Mouse (Mus musculus) telencephalon, adult 2 months (tissue): ENCODE measurements around the gene Prpf3.
"Not testable (repeated sequence)": the region's sequence is repeated elsewhere in the genome, so short reads cannot be mapped to it uniquely, and the experiment has no call there.

ENCODE experiments used
- DNase-seq: peaks from one replicate; pipeline ENCODE4 v3.0.0-alpha.2; 2011; ENCODE audit warnings: low read depth, low spot score

Prpf3 gene

GRCm38 (mm10) chr3:95820046-95821010 lies 35.4 kb downstream of the Prpf3 start:
- DNase-seq: no peak

- peak; percentile 98 for DNase-seq
Measured at GRCm38 (mm10) chr3:95819351-95819985, 36.2 kb downstream of the Prpf3 start.

- peak; percentile 70 for DNase-seq
Measured at GRCm38 (mm10) chr3:95818571-95819288, 37.0 kb downstream of the Prpf3 start, which contains the start of gene Rprd2. Gene Rprd2 (minus strand): TSS chr3:95818863.

- peak; percentile 22 for DNase-seq
Measured at GRCm38 (mm10) chr3:95818026-95818511, 37.6 kb downstream of the Prpf3 start.

DNA sequence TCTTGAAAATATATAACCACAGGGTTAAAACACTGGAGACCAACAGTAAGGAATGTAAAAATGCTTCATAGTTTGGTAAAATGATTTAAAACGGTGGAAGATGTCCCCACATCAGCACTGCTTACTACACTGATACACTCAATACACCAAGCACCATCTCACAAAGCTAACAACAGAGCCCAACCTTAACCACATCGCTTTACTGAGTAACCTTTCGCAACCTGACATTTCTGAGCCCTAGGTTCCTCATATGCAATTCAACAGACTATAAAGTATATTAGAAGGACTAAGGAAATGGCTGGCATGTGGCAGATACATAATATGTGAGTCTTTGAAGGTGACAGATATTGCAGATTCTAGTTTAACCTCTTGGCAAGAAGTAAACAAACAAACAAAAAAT lies 39.0 kb downstream of the Prpf3 start:
- no peak for DNase-seq

- no peak for DNase-seq
Measured at GRCm38 (mm10) chr3:95808384-95808783, 47.3 kb downstream of the Prpf3 start.

- not testable (repeated sequence) for DNase-seq
Measured at GRCm38 (mm10) chr3:95807630-95808029, 48.1 kb downstream of the Prpf3 start.

GRCm38 (mm10) chr3:95806677-95807076 lies 49.0 kb downstream of the Prpf3 start:
- DNase-seq: no peak

DNA sequence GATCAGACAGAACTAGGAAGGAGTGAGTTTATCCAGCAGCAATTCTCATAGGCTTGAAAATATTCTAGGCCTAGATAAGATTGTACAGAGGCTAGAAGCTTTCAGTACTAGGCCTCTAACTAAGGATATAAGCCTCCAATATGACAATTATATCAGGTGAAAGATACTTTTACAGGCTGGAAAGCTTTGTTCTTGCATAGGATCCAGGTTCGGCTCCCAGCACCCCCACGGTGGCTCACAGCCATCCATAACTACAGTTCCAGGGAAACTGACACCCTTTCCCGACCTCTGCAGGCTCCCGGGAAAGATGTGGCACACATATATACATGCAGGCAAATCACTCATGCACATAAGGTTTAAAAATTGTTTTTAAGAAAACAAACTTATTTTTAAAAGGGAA lies 51.8 kb downstream of the Prpf3 start:
- no peak for DNase-seq

- DNase-seq: peak; percentile 42
Measured at GRCm38 (mm10) chr3:95798756-95799155, 56.9 kb downstream of the Prpf3 start.

DNA sequence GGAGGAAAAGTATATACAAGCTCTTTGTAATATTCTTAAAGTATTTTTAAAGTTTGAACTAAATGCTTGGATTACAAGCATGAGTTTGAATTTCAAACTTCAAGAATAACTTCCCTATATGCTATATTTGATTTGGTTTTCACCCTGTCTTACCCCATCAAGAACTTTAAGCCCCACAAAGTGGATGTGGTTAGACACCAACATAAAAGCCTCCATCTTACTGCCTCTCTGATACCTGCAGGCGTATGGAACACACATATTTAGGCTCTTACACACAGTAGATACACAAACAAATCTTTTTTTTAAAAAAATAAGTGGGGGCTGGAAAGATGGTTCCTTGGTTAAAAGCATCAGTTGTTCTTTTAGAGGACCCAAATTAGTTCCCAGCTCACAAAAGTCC lies 61.4 kb downstream of the Prpf3 start:
- no peak for DNase-seq

DNA sequence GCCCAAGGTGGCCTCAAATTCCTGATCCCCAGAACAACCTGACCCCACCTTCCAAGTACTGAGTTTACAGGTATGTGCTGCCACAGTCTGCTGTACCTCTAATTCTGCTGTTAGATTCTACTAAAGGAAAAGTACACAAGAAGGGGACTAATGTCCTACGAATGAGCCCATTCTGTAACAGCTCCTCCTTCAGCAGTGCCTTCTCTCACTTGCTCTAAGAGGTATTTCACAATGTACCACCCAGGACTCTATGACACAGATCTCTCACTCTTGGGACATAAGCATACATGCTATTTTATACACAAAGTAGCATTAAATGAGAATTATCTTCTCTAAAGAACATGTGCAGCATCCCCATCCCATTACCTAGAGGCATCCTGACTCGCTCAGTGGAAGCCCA lies 62.0 kb downstream of the Prpf3 start:
- DNase-seq: no peak

DNA sequence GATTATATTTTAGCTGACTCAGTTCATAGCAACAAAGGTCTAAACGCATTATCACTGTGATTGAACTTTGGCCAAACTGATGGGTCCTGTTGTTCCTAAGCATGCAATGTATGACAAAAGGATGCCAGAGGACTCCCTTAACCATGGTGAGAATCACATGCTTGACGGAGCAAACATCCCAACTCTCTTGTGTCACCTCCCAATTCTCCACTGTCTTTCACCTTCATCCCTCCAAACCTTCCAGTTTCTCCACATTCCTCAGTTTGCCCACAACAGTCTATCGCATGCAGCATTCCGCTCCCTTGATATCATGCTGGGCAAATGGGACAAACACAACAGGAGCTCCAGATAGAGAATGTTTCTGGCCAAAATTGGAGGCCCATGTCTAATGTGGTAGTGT lies 70.2 kb downstream of the Prpf3 start:
- DNase-seq: no peak
